Mouse (Mus musculus) gastrocnemius, postnatal 25 days (tissue): ENCODE measurements around the gene Eipr1. TPM values are rescaled to one million over a fixed set of nuclear protein-coding genes. Genes with fewer than 3 reads are reported as not detected.

Experiments used
- DNase-seq: peaks from one replicate; pipeline ENCODE4 v3.0.0; 2022
- total RNA-seq, 2 experiments: library from RNA; stranded (reverse); gene quantifications; 1 replicate in 1 of 2; 2 replicates in 1 of 2; pipeline ENCODE4 v1.2.3; 2021

Gene Eipr1
- total RNA-seq, 2 experiments from 2014 or later, result 5.8 to 7.7 TPM

DNA sequence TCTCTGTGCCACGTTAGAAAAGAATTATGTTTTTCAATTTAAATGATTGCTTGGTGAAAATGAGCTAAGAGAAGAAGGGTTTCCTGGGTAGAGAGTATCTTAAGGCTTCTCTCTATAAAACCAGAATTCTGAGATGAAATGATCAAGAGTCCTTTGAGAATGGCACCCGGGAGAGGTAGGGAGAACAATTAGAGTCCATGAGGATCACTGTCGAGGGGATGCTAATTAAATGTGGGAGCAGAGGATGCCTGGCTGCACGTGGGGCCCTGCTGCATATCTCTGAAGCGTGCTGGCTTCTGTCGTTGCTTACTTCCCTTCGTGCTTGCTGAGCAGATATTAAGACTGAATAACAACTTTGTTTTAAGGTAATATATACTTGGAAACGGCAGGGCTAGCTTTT lies 23.5 kb downstream of the Eipr1 start:
- DNase-seq, result no peak

DNA sequence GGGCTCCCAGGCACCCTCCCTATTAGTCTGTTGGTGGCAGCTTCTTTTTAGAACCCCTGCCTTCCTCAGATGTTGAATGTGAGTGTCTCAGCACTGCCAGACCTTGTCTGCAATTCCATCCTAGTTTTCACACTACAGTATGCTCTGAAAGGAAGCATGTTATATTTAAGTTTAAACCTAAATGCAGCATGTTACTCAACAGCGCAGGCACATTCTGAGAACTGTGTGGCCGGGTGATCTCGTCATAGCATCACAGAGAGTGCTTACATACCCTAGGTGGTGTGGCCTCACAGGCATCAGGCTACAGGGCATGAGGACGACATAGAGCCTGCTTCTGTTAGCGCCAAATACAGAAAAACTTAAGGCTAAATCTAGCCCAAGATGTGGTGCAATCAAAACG lies 24.0 kb downstream of the Eipr1 start:
- no peak for DNase-seq

DNA sequence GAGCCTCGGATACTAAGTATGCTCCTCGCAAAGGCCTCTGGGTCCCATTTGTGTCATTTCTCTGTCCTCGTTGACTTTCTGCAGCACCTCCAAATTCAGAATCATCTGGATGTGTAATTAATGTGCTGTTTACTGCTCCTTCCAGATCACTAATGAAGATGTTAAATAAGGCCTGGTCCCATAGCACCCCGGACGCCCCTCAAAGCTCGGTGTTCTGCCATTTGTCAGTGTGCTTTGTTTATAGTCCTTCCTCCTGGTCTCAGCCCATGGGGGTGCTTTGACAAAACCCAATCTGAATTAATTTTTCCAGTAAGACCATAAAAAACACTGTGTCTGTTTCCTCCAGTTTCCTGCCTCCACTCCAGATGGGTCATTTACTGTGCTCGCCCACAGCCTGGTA lies 28.6 kb downstream of the Eipr1 start:
- DNase-seq, result no peak

DNA sequence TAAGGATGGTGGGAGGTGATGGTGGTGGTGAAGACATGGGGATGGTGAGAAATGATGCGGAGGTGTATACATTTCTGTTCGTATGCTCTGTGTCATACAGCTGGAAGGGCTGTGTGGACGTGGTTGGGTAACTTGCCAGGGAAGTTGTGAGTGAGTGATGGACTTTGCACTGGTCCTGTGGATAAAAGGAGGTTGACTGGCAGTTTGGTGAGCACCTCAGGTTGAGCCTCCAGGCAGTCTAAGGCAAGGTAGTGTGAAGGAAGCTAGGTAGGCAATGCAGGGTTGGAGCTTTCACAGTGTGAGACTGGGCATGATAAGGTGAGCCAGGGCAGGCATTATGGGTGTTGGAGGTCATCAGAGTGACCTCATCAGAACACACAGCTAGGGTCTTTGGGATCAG lies 31.0 kb downstream of the Eipr1 start:
- no peak for DNase-seq

DNA sequence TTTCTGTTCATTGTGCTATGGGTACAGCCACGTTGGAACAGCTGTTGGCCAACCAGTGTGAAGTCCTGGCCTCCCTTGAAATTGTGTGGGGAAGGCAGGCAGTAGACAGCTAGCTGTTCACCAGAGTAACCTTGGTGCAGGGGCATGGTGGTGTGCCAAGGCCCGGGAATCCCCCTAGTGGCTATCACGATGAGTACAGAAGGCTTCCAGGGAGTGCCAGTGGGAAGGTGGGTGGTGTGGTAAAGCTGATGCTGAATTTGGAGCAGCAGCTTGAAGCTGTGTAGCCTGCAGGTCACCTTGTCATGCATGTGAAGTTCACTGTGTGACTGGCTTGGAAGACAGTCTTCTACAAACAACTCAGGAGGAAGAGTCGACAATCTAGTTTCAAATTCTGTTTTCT lies 32.8 kb downstream of the Eipr1 start:
- DNase-seq, result no peak

DNA sequence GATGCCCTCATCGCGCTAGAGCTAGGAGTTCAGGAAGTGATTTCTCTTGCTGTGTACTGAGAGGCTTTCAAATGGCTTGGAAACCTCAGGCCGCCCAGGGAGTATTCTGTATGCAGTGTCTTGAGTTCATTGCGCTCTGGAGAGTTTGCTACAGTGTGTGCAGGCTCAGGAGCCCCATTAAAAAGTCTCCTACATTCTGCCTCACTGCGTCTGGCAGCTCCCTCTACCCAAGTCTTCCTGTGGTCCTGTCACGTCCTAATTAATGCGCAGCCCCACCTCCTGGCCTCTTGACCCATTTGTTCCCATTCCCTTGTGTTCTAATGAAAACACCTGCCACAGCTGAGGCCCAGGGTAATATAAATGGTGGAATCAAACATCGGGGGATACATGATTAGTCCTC lies 33.3 kb downstream of the Eipr1 start:
- DNase-seq, result no peak

DNA sequence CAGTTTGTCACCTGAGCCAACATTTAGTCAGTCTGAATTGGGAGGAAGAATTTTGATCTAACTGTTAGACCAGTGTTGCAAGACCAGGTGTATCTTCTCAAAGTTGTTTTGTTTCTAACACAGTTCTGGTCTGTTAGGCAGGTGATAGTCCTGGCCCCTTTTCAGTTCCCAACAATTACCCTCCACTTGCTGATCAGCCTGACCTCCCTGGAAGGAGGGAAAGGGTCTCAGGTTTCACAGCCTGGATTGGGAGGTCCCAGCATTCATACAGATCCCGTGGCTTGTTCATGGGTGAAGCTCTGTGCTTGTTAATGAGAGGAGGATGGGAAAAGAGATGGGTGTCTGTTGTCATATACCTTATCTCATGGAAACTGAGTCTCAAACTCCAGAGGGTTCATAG lies 33.7 kb downstream of the Eipr1 start:
- DNase-seq, result no peak

DNA sequence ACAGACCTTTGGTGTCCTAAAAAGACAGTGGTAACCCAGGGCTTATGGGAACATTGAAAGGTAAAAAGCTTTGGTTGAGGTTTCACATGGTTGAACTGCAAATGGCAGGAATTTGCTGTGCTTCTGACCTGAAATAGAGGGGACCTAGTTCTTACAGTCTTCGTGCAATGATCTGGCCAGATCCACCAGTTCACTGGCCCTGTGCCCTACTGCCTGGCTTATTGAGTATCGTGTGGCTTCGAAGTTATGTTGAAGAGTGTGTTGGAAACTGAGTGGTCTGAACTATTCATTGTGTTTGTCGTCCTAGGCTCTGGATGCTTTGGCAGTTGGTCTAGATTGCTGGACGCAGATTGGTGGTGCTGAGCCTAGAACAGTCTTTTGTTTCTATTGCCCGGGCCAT lies 34.7 kb downstream of the Eipr1 start:
- DNase-seq, result no peak

DNA sequence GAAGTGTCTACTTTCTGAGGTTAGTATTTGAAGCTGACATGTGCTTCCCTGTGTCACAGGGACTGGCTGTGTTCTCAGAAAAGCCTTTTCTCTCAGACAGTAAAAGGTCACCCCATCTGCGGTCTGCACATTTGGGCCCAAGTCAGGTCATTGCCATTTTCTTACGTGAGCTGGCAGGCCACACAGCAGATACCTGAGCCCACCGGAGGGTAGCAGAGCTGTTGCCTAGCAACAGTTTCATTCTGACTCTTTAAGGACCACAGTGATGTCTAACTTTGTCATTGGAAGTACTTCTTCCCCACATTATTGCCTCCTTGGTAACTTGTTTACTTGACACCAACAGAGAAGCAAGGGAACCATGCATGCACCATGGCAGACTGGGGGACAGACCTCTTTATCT lies 41.0 kb downstream of the Eipr1 start:
- no peak for DNase-seq

DNA sequence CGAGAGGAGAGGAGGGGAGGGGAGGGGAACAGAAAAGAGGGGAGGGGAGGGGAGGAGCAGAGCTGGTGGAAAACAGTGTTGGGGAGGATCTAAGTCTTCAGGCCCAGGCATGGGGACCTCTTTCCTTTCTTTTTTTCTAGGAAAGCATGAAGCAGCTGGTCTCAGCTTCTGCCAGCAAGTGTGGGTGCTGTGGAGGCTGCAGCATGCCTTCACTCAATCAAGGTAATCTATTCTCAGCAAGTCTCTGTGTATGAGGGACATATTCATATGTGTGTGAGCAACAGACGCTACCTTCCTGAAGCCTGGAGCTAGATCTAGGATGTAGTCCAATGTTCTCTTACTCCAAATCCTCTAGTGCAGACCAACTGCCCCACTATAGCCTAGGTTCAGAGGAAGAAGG lies 42.1 kb downstream of the Eipr1 start:
- DNase-seq, result no peak

DNA sequence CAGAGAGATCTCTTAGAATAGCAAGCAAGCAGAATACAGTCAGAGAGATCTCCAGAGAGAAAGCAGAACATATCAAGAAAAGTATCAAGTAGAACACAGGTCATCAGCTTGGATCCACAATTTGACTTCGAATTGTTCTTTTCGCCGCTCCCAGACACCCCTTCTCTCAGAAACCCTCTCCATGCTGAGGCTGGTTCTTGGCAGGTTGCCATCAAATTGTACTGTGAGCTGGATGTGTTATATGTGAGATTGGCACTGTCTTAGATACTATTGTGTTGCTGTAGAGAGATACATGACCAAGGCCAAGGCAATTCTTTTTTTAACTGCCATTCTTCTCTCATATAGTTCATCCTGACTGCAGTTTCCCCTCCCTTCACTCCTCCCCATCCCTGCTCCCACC lies 43.4 kb downstream of the Eipr1 start:
- no peak for DNase-seq

DNA sequence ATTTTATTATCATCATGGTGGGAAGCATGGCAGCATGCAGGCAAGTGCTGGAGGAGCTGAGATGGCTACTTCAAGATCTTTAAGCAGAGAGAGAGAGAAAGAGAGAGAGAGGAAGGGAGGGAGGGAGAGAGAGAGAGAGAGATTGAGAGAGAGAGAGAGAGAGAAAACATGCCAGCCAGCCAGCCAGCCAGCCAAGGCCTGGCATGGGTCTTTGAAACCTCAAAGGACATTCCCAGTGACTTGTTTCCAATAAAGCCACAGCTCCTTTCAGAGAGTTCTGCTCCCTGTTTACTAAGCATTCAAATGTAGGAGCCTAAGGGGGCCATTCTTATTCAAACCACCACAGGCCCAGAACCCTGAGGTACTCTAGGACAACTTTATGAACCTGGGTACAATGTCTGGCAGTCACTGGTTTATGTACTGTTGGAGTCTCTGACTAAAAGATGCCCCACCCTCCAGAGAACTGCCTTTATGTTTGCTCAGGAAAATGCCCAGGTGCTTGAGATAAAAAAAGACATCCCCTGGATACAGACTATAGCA lies 45.3 kb downstream of the Eipr1 start:
- no peak for DNase-seq

DNA sequence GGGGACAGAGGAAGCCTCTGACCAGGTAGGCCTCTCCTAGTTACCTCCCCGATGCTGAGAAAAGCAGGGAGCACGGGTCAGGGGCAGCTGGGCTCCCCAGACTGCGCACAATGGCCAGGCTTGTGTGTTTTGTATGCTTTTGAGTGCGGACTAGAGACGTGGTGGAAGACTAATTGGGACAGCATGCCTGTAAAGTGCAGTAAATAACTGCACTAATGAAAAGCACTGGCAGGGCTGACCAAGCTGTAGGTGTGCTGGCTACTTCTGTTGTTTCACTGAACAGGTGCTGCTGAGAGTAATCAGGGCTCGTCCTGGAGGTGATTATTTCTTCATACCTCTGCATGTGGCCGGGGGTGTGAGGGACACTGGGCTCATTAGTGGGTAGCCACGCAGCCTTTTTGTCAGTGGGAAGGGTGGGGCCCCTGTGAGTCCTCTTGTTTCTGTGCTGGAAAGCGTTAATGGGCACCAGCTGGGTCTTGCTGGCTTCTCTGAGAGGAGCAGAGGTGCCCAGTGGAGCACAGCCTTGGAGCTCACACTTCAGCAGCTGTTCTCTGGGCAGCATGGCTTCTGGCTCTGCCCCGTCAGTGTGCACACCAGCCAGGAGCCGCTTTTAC lies 48.3 kb downstream of the Eipr1 start:
- DNase-seq, result no peak

DNA sequence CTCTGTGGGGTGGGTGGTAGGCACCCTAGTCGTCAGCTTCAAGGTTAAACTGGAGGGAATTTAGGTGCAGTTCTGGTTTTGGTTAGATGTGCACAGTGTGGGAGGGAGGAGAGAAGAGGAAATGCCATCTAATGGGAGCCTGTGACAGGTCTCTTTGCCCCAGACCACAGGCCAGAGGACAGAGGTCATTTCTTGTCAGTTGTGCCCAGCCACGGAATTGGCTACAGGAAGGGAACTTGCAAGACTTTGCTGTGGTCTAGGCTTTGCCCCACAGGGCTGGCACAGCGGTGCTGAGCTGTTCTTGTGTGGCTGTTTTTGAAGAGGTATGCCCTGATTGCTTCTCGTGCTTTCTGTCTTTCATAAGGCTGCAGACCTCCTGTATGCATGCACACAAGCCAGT lies 48.8 kb downstream of the Eipr1 start:
- DNase-seq, result no peak

DNA sequence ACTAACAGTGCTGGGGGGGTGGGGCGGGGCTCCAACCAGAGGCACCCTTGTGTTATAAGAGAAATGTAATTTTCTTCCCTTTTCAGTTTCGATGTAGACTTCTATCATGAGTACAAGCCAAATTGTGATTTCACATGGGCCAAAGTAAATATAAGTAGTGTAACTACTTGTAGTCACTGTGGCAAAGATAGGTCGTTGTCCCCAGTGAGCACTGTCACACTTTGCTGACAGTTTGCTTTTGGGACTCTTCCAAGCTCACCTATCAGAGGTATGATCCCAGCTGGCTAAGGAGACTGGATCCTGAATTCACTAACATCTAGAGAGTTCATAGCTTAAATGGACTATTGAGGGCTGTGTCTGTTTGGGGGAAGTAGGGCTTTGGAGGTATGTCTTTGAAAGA lies 49.3 kb downstream of the Eipr1 start:
- no peak for DNase-seq

DNA sequence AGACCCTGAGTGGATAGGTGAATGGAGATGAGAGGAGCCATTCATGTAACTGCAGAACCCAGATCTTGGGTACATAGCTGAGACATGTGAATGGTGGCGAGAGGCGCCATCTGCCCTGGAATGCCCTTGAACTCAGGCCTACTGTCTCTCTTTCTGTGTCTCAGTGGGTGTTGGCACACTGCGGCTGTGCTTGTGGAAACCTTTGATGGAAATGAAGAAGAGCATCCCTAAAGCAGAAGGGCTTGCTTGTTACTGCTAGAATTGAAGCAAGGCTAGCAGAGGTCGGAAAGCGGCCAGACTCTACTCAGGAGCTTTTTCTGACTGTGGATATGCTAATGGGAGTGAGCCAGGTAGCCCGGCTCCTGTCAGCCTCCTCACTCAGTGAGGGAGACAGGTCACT lies 50.1 kb downstream of the Eipr1 start:
- DNase-seq, result no peak

DNA sequence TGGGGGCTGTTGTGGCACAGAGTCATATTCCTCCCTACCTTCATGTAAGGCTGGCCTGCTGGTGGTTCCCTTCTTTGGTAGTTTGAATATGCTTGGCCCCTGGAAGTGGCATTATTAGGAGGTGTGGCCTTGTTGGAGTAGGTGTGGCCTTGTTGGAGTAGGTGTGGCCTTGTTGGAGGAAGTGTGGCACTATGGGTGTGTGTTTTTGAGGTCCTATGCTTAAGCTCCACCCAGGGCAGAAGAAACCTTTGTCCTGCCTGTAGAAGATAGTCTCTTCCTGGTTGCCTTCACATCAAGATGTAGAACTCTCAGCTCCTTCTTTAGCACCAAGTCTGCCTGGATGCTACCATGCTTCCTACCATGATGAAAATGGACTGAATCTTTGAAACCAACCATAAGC lies 51.4 kb downstream of the Eipr1 start:
- DNase-seq, result no peak

DNA sequence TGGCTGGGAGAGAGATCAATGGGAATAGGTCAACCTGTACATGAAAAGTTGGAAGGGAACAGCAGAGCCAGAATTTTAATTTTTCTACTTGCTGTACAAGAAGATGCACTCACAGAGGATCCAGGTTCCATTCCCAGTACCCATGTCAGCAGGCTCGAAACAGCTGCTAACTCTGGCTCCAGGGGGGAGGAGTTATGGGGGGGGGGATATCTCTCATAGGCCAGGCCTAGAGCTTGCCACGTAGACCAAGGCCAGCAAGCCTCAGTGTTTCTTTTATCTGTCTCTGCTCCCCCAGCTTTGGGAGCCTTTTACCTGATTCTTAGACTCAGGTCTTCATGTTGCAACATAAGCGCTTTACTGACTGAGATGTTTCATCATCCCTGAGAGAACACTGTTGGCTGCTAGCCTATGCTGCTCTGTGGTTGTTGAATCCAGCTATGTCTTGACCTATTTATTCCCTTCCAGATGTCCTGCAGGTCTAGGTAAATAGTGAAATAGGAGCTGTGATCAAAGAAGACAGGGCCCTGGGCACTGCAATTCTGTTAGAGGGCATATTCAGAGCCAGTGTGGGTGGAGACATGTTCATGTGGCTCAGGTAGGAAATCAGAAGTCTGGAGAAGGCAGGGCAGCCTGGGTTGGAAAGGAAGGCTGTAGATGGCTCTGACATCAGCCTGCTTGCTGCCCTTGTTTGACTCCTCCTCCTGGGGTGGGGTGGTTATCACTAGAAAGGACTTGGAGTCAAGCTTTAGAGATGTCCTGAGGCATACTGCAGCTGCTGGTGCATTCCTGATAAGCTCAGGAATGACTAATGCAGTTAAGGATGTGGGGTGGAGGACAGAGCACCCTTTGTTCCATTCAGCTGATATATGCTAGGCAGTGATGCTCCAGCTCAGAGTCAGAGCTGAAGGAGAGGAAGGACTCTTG lies 53.2 kb downstream of the Eipr1 start:
- peak; percentile 15 for DNase-seq

DNA sequence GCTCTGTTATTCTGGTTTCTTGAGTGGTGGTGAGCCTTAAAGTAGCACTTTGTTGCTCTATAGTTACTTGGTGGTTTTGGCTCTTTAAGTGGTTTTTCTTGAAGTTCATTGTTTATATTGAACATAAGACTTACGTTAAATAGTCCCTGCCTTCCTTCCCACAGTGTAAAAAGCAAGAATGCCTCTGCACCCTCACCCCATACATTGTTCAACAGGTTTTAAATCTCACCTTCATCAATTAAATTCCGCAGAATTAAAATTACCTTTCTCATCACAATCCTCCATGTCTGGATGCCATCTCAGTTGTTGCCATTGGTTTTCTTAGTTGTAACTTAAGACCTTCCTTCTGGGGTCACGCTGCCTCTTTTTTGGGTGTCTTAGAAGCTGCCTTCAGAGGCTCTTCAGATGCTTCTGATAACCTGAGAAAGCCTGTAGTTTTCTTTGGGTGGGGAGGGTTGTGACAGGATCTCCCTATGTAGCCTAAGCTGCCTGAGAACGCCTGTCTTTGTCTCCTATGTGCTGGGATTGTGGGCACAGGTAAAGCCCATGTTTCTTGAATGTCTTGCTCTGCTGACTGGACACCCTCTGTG lies 57.3 kb downstream of the Eipr1 start:
- no peak for DNase-seq

DNA sequence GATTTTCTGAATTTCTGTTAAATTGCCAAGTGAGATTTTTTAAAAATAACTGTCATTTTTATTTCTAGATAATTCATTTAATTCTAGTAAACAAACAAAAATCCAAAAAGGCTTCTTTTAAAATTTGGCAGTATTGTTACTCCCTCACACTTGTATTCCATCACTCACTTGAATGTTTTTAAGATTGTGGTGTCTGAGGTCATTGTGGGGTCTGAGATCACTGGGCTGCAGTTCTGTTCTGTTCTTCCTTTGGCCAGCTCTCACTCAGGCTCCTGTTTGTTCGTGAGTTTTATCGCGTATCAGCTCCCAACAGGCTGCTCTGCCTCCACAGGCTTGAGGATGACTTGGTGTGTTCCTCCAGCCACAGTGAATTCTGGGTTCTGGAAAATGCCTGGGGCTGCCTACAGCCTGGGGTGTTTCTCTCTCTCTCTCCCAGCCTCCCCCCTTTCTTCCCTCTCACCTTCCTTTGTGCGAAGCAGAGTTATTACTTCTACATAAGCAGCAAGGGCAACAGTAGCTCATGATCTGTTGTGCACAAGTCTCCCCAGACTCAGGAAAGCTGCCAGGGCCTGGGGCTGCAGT lies 58.2 kb downstream of the Eipr1 start:
- no peak for DNase-seq

DNA sequence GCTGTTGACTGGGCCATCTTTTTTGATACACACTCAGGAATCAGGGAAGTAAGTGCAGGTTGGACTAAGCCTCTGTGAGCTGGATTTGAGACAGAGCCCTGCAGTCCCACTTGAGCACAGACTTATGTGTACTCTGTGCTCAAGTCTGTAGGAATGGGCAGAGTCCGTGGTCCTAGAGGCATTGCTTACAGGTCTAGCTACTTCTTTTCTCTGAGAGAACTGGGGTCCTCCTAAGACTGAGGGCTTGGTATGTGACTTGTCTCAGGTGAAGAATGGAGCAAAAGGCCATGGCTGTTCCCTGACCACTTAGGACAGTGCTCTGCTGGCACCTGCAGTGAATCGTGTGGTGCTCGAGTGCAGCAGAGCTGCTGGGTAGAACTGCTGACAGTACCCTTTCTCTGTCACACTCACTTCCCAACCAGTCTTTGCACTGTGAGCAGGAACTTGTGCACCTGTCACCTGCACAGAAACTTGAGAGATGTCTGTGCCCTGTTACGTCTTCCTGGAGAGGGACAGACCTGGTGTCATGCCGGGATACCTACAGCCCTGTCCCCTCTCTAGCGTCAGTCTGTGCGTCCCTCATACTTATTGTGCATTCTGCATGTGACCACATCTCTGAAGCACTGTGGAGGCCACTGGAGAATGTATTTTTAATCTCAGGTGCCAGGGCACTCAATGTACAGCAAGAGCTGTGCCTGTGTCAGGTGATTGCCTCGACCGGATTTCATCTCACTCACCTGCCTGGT lies 65.3 kb downstream of the Eipr1 start:
- DNase-seq, result no peak

DNA sequence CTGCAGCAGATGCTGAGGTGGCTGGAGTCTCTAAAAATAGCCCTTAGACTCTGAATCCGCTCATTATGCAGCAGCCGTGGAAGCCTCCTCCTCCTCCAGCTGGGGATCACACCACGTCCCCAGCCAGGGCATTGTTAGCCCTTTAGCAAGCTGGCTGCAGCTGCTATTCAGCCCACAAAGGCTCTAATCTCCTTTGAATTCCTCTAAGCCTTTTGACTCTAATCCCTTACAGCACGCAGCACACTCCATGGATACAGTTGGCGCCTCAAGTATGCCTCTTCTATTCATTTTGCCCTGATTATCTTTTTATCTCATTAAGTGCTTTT lies 65.8 kb downstream of the Eipr1 start:
- no peak for DNase-seq
